Mouse (Mus musculus): ENCODE measurements around the gene Zfp639. TPM values are rescaled to one million over a fixed set of nuclear protein-coding genes. Genes with fewer than 3 reads are reported as not detected.

The Zfp639 gene
- total RNA-seq, 1 experiment from 2014 or later = 72.5 TPM

- no peak for ATAC-seq (replicated peaks in 1 of 2; ENCODE audit: insufficient read depth in 1 of 2, low FRiP score in 2 of 2, low TSS enrichment in 1 of 2, low read depth in 1 of 2, poor library complexity in 2 of 2, severe bottlenecking in 2 of 2)
These were observed 14.0 kb upstream of the Zfp639 start for GRCm38 (mm10) chr3:32495856-32496710.

DNA sequence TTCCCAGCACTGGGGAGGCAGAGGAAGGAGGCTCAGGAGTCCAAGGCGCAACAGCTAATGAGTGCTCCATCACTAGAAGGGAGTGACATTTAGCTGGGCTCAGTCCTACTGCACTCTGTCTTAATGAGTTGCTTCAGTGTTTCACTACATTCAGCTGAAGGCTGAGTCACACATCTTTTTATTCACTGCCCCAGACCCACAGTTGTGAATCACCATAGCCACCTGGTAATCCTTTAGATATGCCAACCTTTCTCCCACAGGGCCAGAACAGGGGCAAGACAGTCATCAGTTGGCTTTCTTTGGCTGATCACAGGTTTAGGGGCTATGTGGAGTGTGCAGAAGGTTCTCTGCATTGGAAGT is 13.4 kb upstream of the Zfp639 start:
- ATAC-seq (replicated peaks in 1 of 2; ENCODE audit: insufficient read depth in 1 of 2, low FRiP score in 2 of 2, low TSS enrichment in 1 of 2, low read depth in 1 of 2, poor library complexity in 2 of 2, severe bottlenecking in 2 of 2) = no peak

- no peak for ATAC-seq (replicated peaks in 1 of 2; ENCODE audit: insufficient read depth in 1 of 2, low FRiP score in 2 of 2, low TSS enrichment in 1 of 2, low read depth in 1 of 2, poor library complexity in 2 of 2, severe bottlenecking in 2 of 2)
These were observed 9.7 kb upstream of the Zfp639 start for GRCm38 (mm10) chr3:32500346-32500745.

DNA sequence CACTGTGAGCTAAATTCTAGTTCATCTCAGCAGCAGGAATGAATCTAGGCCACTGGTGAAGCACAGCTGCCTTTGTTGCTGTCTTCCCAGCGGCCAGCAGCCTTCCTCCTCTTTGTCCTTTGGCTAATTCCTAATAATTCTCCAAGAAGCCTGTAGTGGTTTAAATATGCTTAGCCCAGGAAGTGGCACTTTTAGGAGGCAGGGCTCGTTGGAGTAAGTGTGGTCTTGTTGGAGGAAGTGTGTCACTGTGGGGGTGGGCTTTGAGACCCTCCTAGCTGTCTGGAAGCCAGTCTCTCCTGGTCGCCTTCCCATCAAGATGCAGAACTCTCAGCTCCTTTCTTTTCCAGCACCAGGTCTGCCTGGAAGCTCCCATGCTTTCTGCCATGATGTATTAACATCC is 4.2 kb upstream of the Zfp639 start:
- no peak for ATAC-seq (replicated peaks in 1 of 2; ENCODE audit: insufficient read depth in 1 of 2, low FRiP score in 2 of 2, low TSS enrichment in 1 of 2, low read depth in 1 of 2, poor library complexity in 2 of 2, severe bottlenecking in 2 of 2)

DNA sequence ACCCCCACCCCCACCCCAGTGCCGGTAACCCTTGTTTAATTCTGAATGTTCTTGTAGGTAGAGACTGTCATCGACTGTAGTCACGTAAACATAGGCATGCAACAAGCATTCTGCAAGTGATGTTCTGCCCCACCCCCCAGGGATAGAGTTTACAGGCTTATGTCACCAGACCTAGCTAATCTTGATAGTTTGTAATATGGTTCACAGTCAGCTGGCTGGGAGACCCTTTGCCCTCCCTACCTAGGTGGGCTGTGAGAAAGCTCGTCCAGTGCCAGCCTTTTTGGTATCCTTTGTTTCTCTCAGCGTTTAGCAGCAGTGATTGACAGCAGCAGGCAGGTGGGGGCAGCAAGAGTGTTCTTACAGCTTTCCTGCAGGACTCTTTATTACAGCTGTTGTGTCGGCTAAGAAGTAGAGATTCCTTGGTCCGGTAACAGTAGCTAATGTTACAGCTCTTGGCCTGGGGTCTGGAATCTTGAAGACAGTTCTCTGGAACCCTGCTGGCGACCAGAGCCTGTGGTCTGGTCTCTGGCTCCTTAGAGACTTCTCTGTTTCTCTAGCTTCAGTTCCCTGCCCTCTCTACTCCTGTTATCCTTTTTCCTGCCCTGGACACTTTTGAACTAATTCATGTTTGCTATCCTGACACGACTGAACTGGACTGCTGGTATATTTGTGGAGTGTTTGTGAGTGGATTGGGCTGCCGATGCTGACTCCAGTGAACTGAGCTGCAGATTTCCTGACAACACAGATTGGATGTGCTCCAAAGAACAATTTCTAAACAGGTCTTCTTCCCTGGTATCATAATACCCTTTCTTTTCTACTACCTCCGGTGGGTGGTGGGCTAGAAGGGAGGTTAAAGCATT is 3.5 kb upstream of the Zfp639 start:
- ATAC-seq (replicated peaks in 1 of 2; ENCODE audit: insufficient read depth in 1 of 2, low FRiP score in 2 of 2, low TSS enrichment in 1 of 2, low read depth in 1 of 2, poor library complexity in 2 of 2, severe bottlenecking in 2 of 2) = no peak

GRCm38 (mm10) chr3:32508666-32509324 is 1.3 kb upstream of the Zfp639 start:
- peak; percentile 64 to 77 for ATAC-seq (replicated peaks in 1 of 2; ENCODE audit: insufficient read depth in 1 of 2, low FRiP score in 2 of 2, low TSS enrichment in 1 of 2, low read depth in 1 of 2, poor library complexity in 2 of 2, severe bottlenecking in 2 of 2)

DNA sequence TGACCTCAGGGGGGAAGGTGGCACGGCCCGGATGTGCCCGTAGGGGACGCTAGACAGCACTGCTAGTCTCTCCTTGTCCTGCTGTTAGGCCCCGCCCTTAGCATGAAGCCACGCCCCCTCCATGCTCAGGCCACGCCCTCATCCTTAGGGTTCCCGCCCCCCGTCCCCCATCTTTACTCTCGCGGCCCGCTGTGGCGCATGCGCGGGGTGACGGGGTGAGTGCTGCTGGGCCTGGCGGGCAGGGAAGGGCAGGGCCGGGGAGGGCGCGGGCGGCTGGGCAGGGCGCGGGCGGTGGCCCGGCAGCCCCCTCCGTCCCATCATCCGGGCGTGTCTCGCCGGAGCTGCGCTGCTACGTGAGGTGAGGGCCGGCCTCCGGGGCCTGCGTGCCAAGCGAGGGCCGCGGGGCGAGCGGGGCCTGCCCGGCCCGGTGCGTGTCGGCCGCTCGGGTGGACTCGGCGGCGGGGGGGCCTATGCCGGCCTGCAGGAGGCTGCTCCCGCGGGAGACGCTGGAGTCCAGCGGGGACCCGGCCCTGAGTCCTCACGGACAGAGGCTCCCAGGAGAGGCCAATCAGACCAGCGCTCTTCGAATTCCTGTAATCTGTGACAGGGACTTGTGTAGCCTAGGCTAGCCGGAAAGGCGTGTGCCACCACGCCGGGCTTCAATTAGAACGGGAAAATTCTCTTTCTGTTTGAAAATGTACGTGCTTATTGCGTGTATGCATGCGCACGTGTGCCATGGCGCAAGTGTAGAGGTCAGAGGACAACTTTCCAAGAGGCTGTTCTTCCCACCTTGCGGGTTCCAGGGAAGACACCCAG is 524 bp downstream of the Zfp639 start:
- peak; percentile 78 to 85 for ATAC-seq (replicated peaks in 1 of 2; ENCODE audit: insufficient read depth in 1 of 2, low FRiP score in 2 of 2, low TSS enrichment in 1 of 2, low read depth in 1 of 2, poor library complexity in 2 of 2, severe bottlenecking in 2 of 2)

DNA sequence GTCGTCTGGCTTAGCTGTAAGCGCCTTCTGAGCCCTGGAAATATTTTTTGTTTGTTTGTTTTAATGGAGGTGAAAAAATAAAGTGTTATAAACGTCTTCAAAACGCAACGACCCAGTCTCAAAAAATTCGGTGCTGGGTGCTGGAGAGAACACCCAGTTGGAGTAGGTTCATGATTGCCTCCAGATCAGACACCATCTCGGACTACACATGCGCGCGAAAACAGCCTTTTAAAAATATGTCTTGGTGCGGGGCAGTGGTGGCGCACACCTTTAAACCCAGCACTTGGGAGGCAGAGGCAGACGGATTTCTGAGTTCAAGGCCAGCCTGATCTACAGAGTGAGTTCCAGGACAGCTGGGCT is 1.1 kb downstream of the Zfp639 start:
- ATAC-seq (replicated peaks in 1 of 2; ENCODE audit: insufficient read depth in 1 of 2, low FRiP score in 2 of 2, low TSS enrichment in 1 of 2, low read depth in 1 of 2, poor library complexity in 2 of 2, severe bottlenecking in 2 of 2) = no peak

GRCm38 (mm10) chr3:32512686-32513284 is 2.7 kb downstream of the Zfp639 start:
- ATAC-seq (replicated peaks in 1 of 2; ENCODE audit: insufficient read depth in 1 of 2, low FRiP score in 2 of 2, low TSS enrichment in 1 of 2, low read depth in 1 of 2, poor library complexity in 2 of 2, severe bottlenecking in 2 of 2) = no peak

DNA sequence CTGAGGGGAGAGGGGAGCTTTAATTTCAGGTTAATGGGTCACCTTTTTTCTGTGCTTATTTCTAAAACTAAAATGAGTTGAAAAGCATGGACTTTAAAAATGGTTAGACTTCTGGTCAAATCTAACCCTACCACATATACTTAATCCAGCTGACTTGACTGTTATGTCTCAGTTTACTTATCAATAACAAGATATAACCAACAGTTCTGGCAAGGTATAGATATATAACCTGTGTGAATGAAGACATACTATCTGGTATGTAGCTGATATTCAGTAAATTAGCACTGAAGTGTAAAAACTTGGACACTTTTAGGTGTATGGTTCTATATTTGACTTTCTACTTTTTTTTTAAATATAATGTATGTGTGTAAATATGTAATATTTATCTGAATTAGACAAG is 3.5 kb downstream of the Zfp639 start:
- ATAC-seq (replicated peaks in 1 of 2; ENCODE audit: insufficient read depth in 1 of 2, low FRiP score in 2 of 2, low TSS enrichment in 1 of 2, low read depth in 1 of 2, poor library complexity in 2 of 2, severe bottlenecking in 2 of 2) = no peak

DNA sequence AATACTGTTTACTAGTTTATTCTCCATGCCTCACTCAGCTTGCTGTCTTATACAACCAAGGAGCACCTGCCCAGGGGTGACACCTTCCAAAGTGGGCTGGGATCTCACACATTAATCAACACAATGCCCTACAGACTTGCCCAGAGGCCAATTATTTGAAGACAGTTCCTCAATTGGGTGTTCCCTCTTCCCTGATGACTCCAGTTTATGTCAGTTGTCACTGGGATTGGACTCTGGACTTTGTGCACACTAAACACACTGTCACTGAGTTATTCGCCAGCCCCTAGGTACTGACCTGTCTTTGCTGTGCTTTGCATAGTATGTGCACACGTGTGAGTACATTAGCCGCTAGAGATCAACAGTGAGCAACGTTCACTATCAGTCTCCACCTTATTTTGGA is 17.1 kb downstream of the Zfp639 start:
- no peak for ATAC-seq (replicated peaks in 1 of 2; ENCODE audit: insufficient read depth in 1 of 2, low FRiP score in 2 of 2, low TSS enrichment in 1 of 2, low read depth in 1 of 2, poor library complexity in 2 of 2, severe bottlenecking in 2 of 2)

DNA sequence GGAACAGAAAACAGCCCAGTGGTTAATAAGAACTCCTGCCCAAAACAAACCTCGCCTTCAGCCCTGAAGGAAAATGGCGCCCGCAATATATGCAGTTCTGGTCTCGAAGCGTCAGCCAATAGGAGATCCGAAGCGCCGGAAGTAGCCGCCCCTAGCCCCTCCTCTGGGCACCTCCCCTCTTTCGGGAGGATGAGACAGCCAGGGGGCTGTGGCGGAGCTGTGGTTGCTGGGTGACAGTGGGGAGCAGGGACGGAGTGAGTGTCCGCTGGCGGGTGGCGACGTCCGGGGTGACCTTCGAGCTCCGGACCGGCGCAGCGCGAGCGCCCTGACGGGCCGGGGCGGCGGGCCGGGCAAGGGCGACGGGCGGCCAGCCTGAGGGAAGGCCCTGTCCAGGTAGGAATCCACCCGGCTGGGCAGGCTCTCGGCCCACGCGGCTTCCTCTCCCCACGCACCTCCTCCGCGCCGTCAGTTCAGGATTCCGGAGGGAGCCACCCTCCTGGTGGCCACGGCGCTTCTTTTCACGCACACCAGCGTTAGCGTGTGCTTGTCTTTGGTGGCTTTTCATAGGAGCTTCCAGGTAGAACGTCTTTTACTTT is 19.3 kb downstream of the Zfp639 start, which contains the start of gene Mfn1:
Gene Mfn1 (plus strand): TSS at position 163 of the 596 bp plus-strand sequence.
- peak; percentile 99 to 100 for ATAC-seq (replicated peaks in 1 of 2; ENCODE audit: insufficient read depth in 1 of 2, low FRiP score in 2 of 2, low TSS enrichment in 1 of 2, low read depth in 1 of 2, poor library complexity in 2 of 2, severe bottlenecking in 2 of 2)

- ATAC-seq (replicated peaks in 1 of 2; ENCODE audit: insufficient read depth in 1 of 2, low FRiP score in 2 of 2, low TSS enrichment in 1 of 2, low read depth in 1 of 2, poor library complexity in 2 of 2, severe bottlenecking in 2 of 2) = no peak
These were observed 20.0 kb downstream of the Zfp639 start for GRCm38 (mm10) chr3:32530041-32530440.

DNA sequence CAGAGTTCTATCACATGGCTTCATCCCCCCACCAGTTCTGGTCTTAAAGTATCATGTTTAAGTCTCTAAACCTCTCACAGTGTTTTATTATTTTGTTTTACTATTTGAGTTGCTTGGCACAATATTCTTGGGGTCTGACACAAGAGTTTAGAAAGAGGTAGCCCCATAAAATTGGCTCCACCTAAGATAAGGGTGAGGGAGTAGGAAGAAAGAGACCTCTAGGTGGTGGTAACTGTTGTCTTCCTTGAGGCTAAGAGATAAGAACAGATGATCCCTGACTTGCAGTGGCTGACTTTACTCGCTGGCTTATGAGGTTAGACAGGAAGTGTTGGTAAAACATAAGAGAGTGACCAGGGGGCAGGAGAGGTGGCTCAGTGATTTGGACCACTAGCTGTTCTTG is 25.6 kb downstream of the Zfp639 start:
- no peak for ATAC-seq (replicated peaks in 1 of 2; ENCODE audit: insufficient read depth in 1 of 2, low FRiP score in 2 of 2, low TSS enrichment in 1 of 2, low read depth in 1 of 2, poor library complexity in 2 of 2, severe bottlenecking in 2 of 2)

GRCm38 (mm10) chr3:32537556-32537955 is 27.5 kb downstream of the Zfp639 start:
- ATAC-seq (replicated peaks in 1 of 2; ENCODE audit: insufficient read depth in 1 of 2, low FRiP score in 2 of 2, low TSS enrichment in 1 of 2, low read depth in 1 of 2, poor library complexity in 2 of 2, severe bottlenecking in 2 of 2) = 0 out of 4 replicates have a peak, but pooled peaks of 1 of the 2 experiments have one; percentile 2

DNA sequence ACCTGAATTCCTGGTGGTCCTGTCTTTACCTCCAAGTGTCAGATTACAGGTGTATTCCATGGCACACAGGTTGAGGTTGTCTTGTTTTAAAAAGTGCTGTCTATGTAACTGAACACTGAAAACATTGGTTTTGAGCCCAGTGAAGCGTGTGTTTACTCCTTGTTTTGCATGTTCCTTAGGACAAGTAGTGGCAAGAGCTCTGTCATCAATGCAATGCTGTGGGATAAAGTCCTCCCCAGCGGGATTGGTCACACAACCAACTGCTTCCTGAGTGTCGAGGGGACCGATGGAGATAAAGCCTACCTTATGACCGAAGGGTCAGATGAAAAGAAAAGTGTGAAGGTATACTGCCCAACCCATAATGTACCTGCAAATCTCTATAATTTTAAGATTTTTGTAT is 28.0 kb downstream of the Zfp639 start:
- ATAC-seq (replicated peaks in 1 of 2; ENCODE audit: insufficient read depth in 1 of 2, low FRiP score in 2 of 2, low TSS enrichment in 1 of 2, low read depth in 1 of 2, poor library complexity in 2 of 2, severe bottlenecking in 2 of 2) = no peak
